Comparison of ENCODE assay signal across 28 mouse cellular contexts in the genomic region with DNA sequence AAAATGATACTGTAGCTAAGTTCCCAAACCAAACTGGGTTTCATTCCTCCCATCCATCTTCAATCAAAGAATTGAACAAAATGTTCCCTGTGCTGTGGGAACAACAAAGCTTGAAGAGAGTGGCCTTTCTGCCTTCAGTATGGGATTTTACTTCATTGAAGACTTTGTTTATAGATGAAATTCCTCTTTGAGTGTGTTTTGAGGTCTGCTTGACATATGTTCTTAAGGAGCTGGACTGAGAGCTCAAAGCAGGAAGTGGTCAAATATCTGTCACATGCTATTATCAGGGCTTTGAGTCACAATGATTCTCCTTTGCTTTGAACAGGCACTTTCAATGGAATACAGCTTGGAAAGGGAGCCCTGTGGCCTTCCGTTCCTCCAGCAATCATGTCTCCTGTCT.
DNase-seq lines count a peak whose midpoint lies in the region; ATAC-seq and TF ChIP-seq lines count a peak whose summit lies in the region.
"Had no signal": no experiment of that assay in that cellular context is flagged by ENCODE, and none has a peak within 500 bp of the region (broad histone marks: within the 10 kb centered on the region; RNA-seq: fewer than 3 reads in every experiment).

No protein-coding gene starts in this region.

- no peak overlapping the region for H3K4me3 ChIP-seq in embryonic facial prominence, embryonic 11.5 days (ENCODE audit: low read depth, low read length)
- no peak overlapping the region for H3K4me3 ChIP-seq in embryonic facial prominence, embryonic 10.5 days
- no peak overlapping the region for H3K4me3 ChIP-seq in lung, embryonic 16.5 days (ENCODE audit: low read length)
- no peak overlapping the region for H3K4me3 ChIP-seq in lung, adult 2 months (replicated peaks; ENCODE audit: extremely low read depth, low read depth, low read length)
- no peak overlapping the region for H3K4me3 ChIP-seq in forebrain, embryonic 14.5 days (ENCODE audit: low read depth, low read length)
- H3K4me3 ChIP-seq: erythroblast, embryonic 14.5 days; hindbrain, embryonic 10.5 days; midbrain, embryonic 12.5 days had no signal

- H3K27me3 ChIP-seq in embryonic facial prominence, embryonic 11.5 days (ENCODE audit: control insufficient read depth, insufficient read depth, low read length) = no peaks in the 10 kb centered on the region
- no peaks in the 10 kb centered on the region for H3K27me3 ChIP-seq in embryonic facial prominence, embryonic 10.5 days (replicated peaks; ENCODE audit: low read depth, poor library complexity, severe bottlenecking)
- no peaks in the 10 kb centered on the region for H3K27me3 ChIP-seq in lung, embryonic 16.5 days (ENCODE audit: control insufficient read depth, insufficient read depth, low read depth, low read length)
- H3K27me3 ChIP-seq in forebrain, embryonic 14.5 days (replicated peaks; ENCODE audit: control insufficient read depth, insufficient read depth, low read length) = no peaks in the 10 kb centered on the region
- H3K27me3 ChIP-seq: midbrain, embryonic 12.5 days had no signal

- no peak for ATAC-seq in embryonic facial prominence, embryonic 11.5 days (replicated peaks; ENCODE audit: insufficient number of reproducible peaks, low FRiP score, low TSS enrichment, low read depth)
- ATAC-seq in lung, embryonic 16.5 days (ENCODE audit: low read depth) = peak; percentile 80
- peak; percentile 45; the same call in 1 of the 2 replicates for ATAC-seq in common myeloid progenitor, adult 5-6 weeks (replicated peaks; ENCODE audit: low read depth, poor library complexity, severe bottlenecking)
- no peak for ATAC-seq in forebrain, embryonic 14.5 days
- ATAC-seq: CD4-positive, CD25-positive, alpha-beta regulatory T cell, adult 4 months; forebrain, postnatal 0 days; hindbrain, postnatal 0 days; intestine, embryonic 16.5 days had no signal

- no peak overlapping the region for H3K9ac ChIP-seq in embryonic facial prominence, embryonic 11.5 days (replicated peaks; ENCODE audit: low read length)
- no peak overlapping the region for H3K9ac ChIP-seq in lung, embryonic 16.5 days (ENCODE audit: low read length)
- H3K9ac ChIP-seq in forebrain, embryonic 14.5 days (ENCODE audit: low read length) = no peak overlapping the region
- H3K9ac ChIP-seq: forebrain, postnatal 0 days; liver, embryonic 14.5 days; midbrain, embryonic 12.5 days had no signal

- H3K36me3 ChIP-seq in embryonic facial prominence, embryonic 11.5 days (replicated peaks; ENCODE audit: control insufficient read depth, insufficient read depth, low read depth, low read length) = no peaks in the 10 kb centered on the region
- no peaks in the 10 kb centered on the region for H3K36me3 ChIP-seq in embryonic facial prominence, embryonic 10.5 days (replicated peaks)
- H3K36me3 ChIP-seq in lung, embryonic 16.5 days (ENCODE audit: control insufficient read depth, insufficient read depth, low read length) = no peaks in the 10 kb centered on the region
- H3K36me3 ChIP-seq in forebrain, embryonic 14.5 days (ENCODE audit: control insufficient read depth, insufficient read depth, low read length) = no peaks in the 10 kb centered on the region
- H3K36me3 ChIP-seq: hindbrain, embryonic 10.5 days; midbrain, embryonic 12.5 days had no signal

- H3K27ac ChIP-seq in embryonic facial prominence, embryonic 11.5 days (replicated peaks; ENCODE audit: low read depth, low read length) = no peak overlapping the region
- no peak overlapping the region for H3K27ac ChIP-seq in embryonic facial prominence, embryonic 10.5 days (replicated peaks)
- peak overlapping the region; percentile 60 for H3K27ac ChIP-seq in lung, embryonic 16.5 days (ENCODE audit: low read length)
- no peak overlapping the region for H3K27ac ChIP-seq in forebrain, embryonic 14.5 days (ENCODE audit: low read depth, low read length)
- H3K27ac ChIP-seq: hindbrain, embryonic 10.5 days; hindbrain, postnatal 0 days; kidney, postnatal 0 days; liver, embryonic 14.5 days; midbrain, embryonic 12.5 days; stomach, postnatal 0 days had no signal

- 29% methylated on average over 1 of the region's 1 CpGs for WGBS in embryonic facial prominence, embryonic 11.5 days
- 80% methylated on average over 1 of the region's 1 CpGs for WGBS in embryonic facial prominence, embryonic 10.5 days
- 46% methylated on average over 1 of the region's 1 CpGs for WGBS in lung, embryonic 16.5 days
- 63% methylated on average over 1 of the region's 1 CpGs for WGBS in lung, adult 2 months
- WGBS in forebrain, embryonic 14.5 days = 88% methylated on average over 1 of the region's 1 CpGs

- H3K4me1 ChIP-seq in embryonic facial prominence, embryonic 11.5 days (ENCODE audit: control insufficient read depth, insufficient read depth, low read length) = no peaks in the 10 kb centered on the region
- H3K4me1 ChIP-seq in embryonic facial prominence, embryonic 10.5 days = peaks cover 4% of the 10 kb centered on the region
- peaks cover 6% of the 10 kb centered on the region; the same call in 1 of the 2 replicates for H3K4me1 ChIP-seq in lung, embryonic 16.5 days (replicated peaks; ENCODE audit: control insufficient read depth, insufficient read depth, low read length)
- no peaks in the 10 kb centered on the region; the same call in 1 of the 2 replicates for H3K4me1 ChIP-seq in lung, adult 2 months (ENCODE audit: control insufficient read depth, insufficient read depth, low read length)
- H3K4me1 ChIP-seq in forebrain, embryonic 14.5 days (ENCODE audit: control insufficient read depth, insufficient read depth, low read length) = no peaks in the 10 kb centered on the region
- H3K4me1 ChIP-seq: midbrain, embryonic 12.5 days had no signal

- TF ChIP-seq CTCF in lung, adult 2 months (IDR thresholded peaks at IDR 0.05; ENCODE audit: insufficient read depth, low read length) = no peak

- no peak for TF ChIP-seq POLR2A in lung, adult 2 months (IDR thresholded peaks at IDR 0.05; ENCODE audit: borderline replicate concordance, extremely low read depth, low read depth, low read length)

- peak; percentile 17 for DNase-seq in embryonic facial prominence, embryonic 11.5 days (ENCODE audit: low spot score)
- DNase-seq in embryonic facial prominence, embryonic 10.5 days (ENCODE audit: low spot score) = no peak
- DNase-seq in lung, adult 2 months = no peak
- peak; percentile 26 for DNase-seq in 3T3-L1 (ENCODE audit: low read depth, low spot score)
- no peak for DNase-seq in adrenal gland, adult 2 months
- DNase-seq in forebrain, embryonic 14.5 days (ENCODE audit: low spot score) = no peak
- DNase-seq: cerebellum, adult 8-10 months; cerebellum, postnatal 25 days; embryo, embryonic 11 days; forebrain, postnatal 0 days; heart, postnatal 14 days; kidney, adult 8-10 months; layer of hippocampus, adult 9-11 months; liver; right cerebral cortex, postnatal 25 days; thymus, adult 18-20 months; thymus, postnatal 25 days had no signal

- H3K9me3 ChIP-seq in embryonic facial prominence, embryonic 11.5 days (replicated peaks; ENCODE audit: control insufficient read depth, low read length) = no peaks in the 10 kb centered on the region
- no peaks in the 10 kb centered on the region for H3K9me3 ChIP-seq in embryonic facial prominence, embryonic 10.5 days
- H3K9me3 ChIP-seq in lung, embryonic 16.5 days (ENCODE audit: control insufficient read depth, low read length) = no peaks in the 10 kb centered on the region
- no peaks in the 10 kb centered on the region for H3K9me3 ChIP-seq in forebrain, embryonic 14.5 days (replicated peaks; ENCODE audit: control insufficient read depth, low read length)
- H3K9me3 ChIP-seq: hindbrain, embryonic 10.5 days; midbrain, embryonic 12.5 days had no signal

- no peak overlapping the region for H3K4me2 ChIP-seq in embryonic facial prominence, embryonic 11.5 days (ENCODE audit: low read depth, low read length)
- H3K4me2 ChIP-seq in lung, embryonic 16.5 days (ENCODE audit: low read depth, low read length) = no peak overlapping the region
- no peak overlapping the region for H3K4me2 ChIP-seq in forebrain, embryonic 14.5 days (ENCODE audit: low read length)
- H3K4me2 ChIP-seq: midbrain, embryonic 12.5 days had no signal

Comparison
In these comparisons a context has a peak if more than half of its experiments do, and no peak if none do; other contexts are left out.
1. DNase-seq: peak in embryonic facial prominence, embryonic 11.5 days (single experiment) and 3T3-L1 (single experiment); none in embryonic facial prominence, embryonic 10.5 days (single experiment), lung, adult 2 months (single experiment), adrenal gland, adult 2 months (single experiment) and forebrain, embryonic 14.5 days (single experiment).
2. ATAC-seq: peak in lung, embryonic 16.5 days (single experiment) and common myeloid progenitor, adult 5-6 weeks (single experiment); none in embryonic facial prominence, embryonic 11.5 days (single experiment) and forebrain, embryonic 14.5 days (single experiment).